Mouse (Mus musculus) lung, embryonic 15.5 days (tissue): ENCODE measurements at regions not wholly inside any gene's neighbourhood (a gene's known extent, or its start where the extent isn't known, plus 50 kb on each side); places are given as distances from the start of the nearest gene placed in this dataset.

Experiments used
- ATAC-seq: fragments of 200-750 bp; cut with Nextera tagmentation; 2 replicates; pipeline ENCODE4 v1.8.0; 2017; ENCODE audit warnings: moderate number of reproducible peaks, borderline replicate concordance; ENCODE audit not compliant: low FRiP score, low TSS enrichment; ENCODE audit errors: extremely low read depth
- H3K27ac ChIP-seq: fragments of 300-500 bp; sonication (generic); 2 replicates; pipeline ENCODE4 v1.5.1; 2015; ENCODE audit warnings: moderate library complexity, mild to moderate bottlenecking, inconsistent platforms
- H3K27me3 ChIP-seq: fragments of 300-500 bp; sonication (generic); 2 replicates; pipeline ENCODE4 v1.6.1; 2015; ENCODE audit warnings: inconsistent platforms
- H3K36me3 ChIP-seq: fragments of 300-500 bp; sonication (generic); 2 replicates; pipeline ENCODE4 v1.6.1; 2015; ENCODE audit warnings: inconsistent platforms
- H3K4me1 ChIP-seq: fragments of 300-500 bp; sonication (generic); 2 replicates; pipeline ENCODE4 v1.6.1; 2015; ENCODE audit warnings: inconsistent platforms
- H3K4me2 ChIP-seq: fragments of 300-500 bp; sonication (generic); 2 replicates; pipeline ENCODE4 v1.6.1; 2015; ENCODE audit warnings: inconsistent platforms, mild to moderate bottlenecking, moderate library complexity
- H3K4me3 ChIP-seq: fragments of 300-500 bp; sonication (generic); 2 replicates; pipeline ENCODE4 v1.5.1; 2015; ENCODE audit warnings: mild to moderate bottlenecking, inconsistent platforms
- H3K9ac ChIP-seq: fragments of 300-500 bp; sonication (generic); 2 replicates; pipeline ENCODE4 v1.6.1; 2015; ENCODE audit warnings: inconsistent platforms
- H3K9me3 ChIP-seq: fragments of 300-500 bp; sonication (generic); 2 replicates; pipeline ENCODE4 v1.6.1; 2016; ENCODE audit warnings: inconsistent platforms
- whole genome bisulfite sequencing: fragments of 180-500 bp; shearing (Covaris S2); methylation state at CpG from one replicate; pipeline ENCODE4 v1.1.7; 2015; 5-methylcytosine and 5-hydroxymethylcytosine counted together

DNA sequence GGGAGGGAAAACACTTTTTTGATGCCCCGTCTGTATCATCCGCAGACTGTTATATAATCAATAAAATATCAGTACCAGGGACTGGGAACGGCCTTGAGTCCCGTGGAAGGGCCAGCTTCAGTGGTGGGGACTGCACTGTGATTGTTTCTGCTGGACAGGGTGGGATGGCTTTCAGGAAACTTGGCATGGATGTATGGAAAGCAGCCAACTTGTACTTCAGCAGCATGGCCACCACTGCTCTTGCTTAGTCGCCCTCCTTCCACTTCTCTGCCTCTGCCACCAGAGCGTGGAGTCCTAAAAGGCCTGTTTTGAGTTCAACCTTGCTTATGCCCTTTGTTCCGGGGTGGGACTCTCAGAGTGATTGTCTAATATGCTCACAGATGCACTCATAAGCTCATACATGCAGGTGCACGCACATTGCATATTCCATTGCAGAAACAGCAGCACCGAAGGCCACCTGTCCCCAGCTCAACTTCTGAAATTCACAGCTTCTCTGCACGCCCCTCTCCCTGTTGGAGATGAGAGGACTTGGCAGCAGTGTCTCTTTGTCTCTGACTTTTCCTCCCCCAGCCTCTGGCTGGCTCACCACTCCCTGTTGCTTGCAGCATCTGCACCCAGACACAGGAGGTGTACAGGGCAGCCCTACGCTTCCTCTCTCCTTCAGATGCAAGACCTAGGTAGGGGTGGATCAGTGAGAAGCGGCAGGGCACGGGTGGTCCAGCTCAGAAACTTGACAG, 91.0 kb upstream of the Grik3 start:
- no peaks in the 10 kb centered on the region for H3K27me3 ChIP-seq
- no peaks in the 10 kb centered on the region for H3K9me3 ChIP-seq
- no peak overlapping the region for H3K27ac ChIP-seq
- ATAC-seq: no peak
- H3K36me3 ChIP-seq: no peaks in the 10 kb centered on the region
- H3K4me1 ChIP-seq: no peaks in the 10 kb centered on the region
- no peak overlapping the region for H3K4me3 ChIP-seq
- H3K4me2 ChIP-seq: no peak overlapping the region
- 78% methylated on average over 13 of the region's 13 CpGs for WGBS
- H3K9ac ChIP-seq: no peak overlapping the region

DNA sequence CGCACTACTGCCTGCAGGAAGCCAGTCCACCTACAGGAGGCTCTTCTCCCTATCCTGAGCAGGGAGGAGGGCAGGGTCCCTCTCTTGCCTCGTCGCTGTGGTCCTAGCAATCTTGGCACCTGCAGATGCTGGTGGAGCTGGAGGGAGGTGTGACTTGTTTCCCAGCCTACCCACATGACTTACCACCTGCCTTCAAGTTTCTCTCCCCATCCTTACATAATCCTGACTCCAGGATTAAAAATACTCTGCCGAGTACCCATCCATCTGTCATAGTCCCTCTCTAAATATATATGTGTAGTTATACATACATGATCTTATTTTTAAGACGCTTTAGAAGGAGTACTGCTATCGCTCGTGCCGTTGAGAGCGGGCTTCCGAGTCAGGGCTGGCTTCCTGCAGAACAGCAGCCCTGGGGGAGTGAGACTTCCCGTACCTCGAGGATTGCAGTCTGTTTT, 93.5 kb upstream of the Grik3 start:
- WGBS: 58% methylated on average over 12 of the region's 12 CpGs
- no peak for ATAC-seq

DNA sequence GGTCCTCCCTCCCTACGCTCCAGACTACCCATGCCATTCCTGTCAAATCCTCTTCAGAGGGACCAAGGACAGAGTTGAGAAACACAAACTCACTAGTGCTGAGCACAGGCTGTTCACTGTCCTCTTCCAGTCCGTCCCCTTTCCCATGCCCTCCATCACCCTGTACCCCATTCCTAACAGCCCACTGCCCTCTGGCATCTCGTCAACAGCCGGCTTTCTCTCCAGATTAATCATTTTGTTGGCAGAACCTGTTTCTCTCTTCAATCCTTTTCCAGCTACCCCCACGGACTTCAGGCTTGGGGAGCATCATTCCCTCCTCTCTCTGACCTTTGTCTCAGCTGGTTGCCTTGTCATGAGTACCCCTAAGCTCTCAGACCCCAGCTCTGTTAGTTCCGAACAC, 99.2 kb upstream of the Grik3 start:
- Histone ChIP-seq H3K36me3 (no peaks in the 10 kb centered on the region), H3K27ac (no peak overlapping the region), H3K4me2 (no peak overlapping the region), H3K4me3 (no peak overlapping the region), H3K27me3 (no peaks in the 10 kb centered on the region), H3K9me3 (no peaks in the 10 kb centered on the region), H3K9ac (no peak overlapping the region), H3K4me1 (no peaks in the 10 kb centered on the region)
- ATAC-seq: no peak
- WGBS: 43% methylated on average over 6 of the region's 6 CpGs

More for the DNA sequence above, 93.5 kb upstream of the Grik3 start:
- Histone ChIP-seq H3K36me3 (no peaks in the 10 kb centered on the region), H3K4me2 (no peak overlapping the region), H3K9ac (no peak overlapping the region), H3K4me3 (no peak overlapping the region), H3K27me3 (no peaks in the 10 kb centered on the region), H3K27ac (no peak overlapping the region), H3K4me1 (no peaks in the 10 kb centered on the region), H3K9me3 (no peaks in the 10 kb centered on the region)

DNA sequence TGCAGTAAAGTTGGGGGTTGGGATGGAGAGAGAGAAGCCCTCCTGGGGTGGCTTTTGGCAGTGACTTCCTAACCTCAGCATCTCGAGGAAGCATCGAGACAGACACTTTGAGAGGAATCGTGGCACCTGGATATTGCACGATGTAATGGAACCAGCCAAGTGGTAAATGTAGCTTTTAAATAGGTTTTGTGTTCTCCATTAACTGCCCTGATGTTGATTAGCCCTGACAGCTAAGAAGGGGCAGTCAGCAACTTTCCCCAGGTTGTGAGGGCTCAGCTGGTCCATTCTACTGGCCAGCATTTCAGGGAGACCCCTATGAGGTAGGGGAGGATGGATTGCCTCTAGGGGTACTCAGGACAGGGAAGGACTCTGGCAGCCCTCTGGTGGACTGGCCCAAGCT, 104.7 kb upstream of the Grik3 start:
- Histone ChIP-seq H3K4me1 (no peaks in the 10 kb centered on the region), H3K36me3 (no peaks in the 10 kb centered on the region), H3K4me2 (no peak overlapping the region), H3K9me3 (no peaks in the 10 kb centered on the region), H3K4me3 (no peak overlapping the region), H3K9ac (no peak overlapping the region), H3K27me3 (no peaks in the 10 kb centered on the region), H3K27ac (no peak overlapping the region)
- WGBS: 63% methylated on average over 4 of the region's 4 CpGs
- no peak for ATAC-seq

DNA sequence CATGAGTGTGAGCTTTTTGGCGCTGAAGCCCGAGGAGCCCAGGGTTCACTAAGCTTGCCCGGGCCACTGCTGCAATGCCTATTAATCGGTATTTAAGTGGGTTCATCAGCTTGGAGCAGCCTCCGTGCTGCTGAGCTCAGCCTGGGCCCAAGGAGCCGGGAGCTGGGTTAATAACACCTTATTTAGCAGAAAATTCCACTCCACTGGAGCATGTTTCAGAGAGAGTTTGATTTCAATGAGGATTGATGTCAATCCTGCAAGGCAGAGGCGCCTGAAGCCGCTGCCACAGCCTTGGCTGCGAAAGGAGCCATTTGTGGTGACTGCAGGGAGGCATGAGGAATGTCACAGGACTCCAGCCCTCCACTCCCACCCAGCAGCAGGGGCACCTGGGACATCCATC, 126.5 kb upstream of the Grik3 start:
- H3K9ac ChIP-seq: no peak overlapping the region
- H3K27me3 ChIP-seq: no peaks in the 10 kb centered on the region
- no peak overlapping the region for H3K4me3 ChIP-seq
- H3K9me3 ChIP-seq: no peaks in the 10 kb centered on the region
- no peaks in the 10 kb centered on the region for H3K36me3 ChIP-seq
- ATAC-seq: no peak
- no peak overlapping the region for H3K4me2 ChIP-seq
- H3K27ac ChIP-seq: no peak overlapping the region
- H3K4me1 ChIP-seq: no peaks in the 10 kb centered on the region
- 53% methylated on average over 9 of the region's 9 CpGs for WGBS

DNA sequence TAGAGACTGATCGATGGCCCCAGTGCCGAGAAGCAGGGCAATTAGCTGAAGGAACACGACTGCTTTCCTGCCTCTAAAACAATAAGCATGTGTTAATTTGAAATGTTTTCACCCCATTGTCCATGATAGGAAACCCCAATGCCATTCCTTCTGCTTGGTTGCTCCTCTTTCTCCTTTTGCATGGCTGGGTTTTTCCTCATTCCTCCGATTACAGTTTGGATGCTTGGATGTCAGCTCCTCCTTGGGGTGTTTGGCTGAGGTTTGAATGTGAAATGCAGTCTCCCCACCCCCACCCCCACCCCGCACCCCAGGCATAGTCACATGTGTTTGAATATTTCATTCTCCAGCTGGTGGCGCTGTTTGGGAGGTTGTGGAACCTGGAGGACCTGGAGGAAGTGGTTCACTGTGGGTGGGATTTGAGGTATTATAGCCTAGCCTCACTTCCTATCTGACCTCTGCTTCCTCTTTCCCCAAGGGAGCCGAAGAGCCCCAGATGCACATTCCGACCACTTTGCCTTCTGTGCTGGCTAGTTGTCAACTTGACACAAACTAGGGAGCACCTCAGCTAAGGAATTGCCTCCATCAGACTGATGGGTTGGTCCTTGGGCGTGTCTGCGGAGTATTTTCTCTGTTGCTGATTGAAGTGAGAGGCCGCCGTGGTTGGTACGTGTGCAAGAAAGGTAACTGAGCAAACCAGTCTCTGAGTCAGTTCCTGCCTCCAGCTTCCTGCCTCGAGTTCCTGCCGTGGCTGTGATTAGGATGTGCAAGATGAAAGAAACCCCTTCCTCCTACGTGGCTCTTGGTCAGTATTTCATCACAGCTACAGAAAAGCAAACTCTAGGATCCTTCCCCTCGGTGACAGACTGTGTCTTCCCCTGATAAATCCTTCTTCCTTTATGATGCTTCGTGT, 128.6 kb upstream of the Grik3 start:
- no peak overlapping the region for H3K27ac ChIP-seq
- WGBS: 61% methylated on average over 18 of the region's 18 CpGs
- ATAC-seq: no peak
- no peaks in the 10 kb centered on the region for H3K9me3 ChIP-seq
- H3K9ac ChIP-seq: no peak overlapping the region
- H3K4me2 ChIP-seq: no peak overlapping the region
- H3K4me1 ChIP-seq: no peaks in the 10 kb centered on the region
- no peaks in the 10 kb centered on the region for H3K27me3 ChIP-seq
- H3K36me3 ChIP-seq: no peaks in the 10 kb centered on the region
- H3K4me3 ChIP-seq: no peak overlapping the region

DNA sequence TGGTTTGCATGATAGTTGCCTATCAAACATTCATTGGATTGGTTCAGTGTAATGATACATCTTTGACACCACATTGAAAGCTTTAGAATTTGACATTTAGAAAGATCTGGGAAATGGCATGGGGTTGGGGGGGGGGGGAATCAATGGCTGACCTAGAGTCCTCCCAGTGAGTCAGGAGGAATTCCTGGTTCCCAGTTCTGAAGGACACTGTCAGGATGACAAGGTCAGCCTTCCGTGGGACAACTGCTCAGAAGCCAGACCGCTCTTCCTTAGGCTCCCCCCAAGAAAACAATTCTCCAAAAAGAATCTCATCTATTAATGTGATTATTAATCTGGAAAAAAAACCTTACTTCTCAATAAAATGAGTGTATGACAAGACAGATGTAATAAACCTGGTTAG, 132.1 kb upstream of the Grik3 start:
- 84% methylated on average over 2 of the region's 2 CpGs for WGBS
- H3K4me1 ChIP-seq: no peaks in the 10 kb centered on the region
- no peak overlapping the region for H3K4me3 ChIP-seq
- H3K9ac ChIP-seq: no peak overlapping the region
- H3K27ac ChIP-seq: no peak overlapping the region
- no peaks in the 10 kb centered on the region for H3K27me3 ChIP-seq
- no peak overlapping the region for H3K4me2 ChIP-seq
- no peaks in the 10 kb centered on the region for H3K36me3 ChIP-seq
- ATAC-seq: no peak
- H3K9me3 ChIP-seq: no peaks in the 10 kb centered on the region

DNA sequence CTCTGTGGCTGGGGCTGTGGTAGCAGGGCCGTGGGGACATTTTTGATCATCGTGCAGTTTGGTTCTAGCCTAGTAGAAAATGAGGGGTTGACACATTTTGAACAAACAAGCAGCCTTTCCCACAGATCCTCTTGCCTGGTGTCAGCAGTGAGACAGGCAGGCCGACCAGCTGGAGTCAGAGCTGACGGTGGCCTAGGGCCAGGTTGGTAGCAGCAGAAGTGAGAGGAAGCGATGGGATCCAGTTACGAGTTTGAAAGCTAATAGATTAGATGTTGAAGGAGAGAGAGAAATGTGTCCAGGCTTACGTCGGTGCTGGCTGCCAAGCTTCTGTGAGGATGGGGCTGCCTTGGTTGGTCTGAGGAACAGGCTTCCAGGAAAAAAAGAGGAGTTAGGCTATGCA, 134.1 kb upstream of the Grik3 start:
- 17% methylated on average over 8 of the region's 8 CpGs for WGBS
- Histone ChIP-seq H3K4me1 (no peaks in the 10 kb centered on the region), H3K36me3 (no peaks in the 10 kb centered on the region), H3K9ac (no peak overlapping the region), H3K27me3 (no peaks in the 10 kb centered on the region), H3K4me3 (no peak overlapping the region), H3K27ac (no peak overlapping the region), H3K9me3 (no peaks in the 10 kb centered on the region), H3K4me2 (no peak overlapping the region)
- ATAC-seq: no peak

DNA sequence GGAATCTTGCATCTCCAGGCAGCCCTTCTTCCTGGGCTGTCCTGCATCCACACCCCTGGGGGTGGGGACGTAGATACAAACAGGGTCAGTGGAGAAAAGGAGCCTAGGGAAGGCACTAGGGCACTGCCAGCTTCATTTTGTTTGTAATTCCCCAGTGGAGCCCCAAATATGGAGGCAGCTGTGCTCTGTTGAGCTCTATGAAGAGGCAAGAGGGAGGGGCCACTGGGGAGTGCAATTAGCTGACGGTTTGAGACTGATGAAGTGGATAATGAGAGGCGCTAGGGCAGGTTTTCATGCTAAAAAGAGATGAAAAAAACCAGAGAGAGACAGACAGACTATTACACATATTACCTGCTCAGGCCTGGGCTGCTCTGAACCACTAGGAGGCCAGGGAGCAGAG, 135.8 kb upstream of the Grik3 start:
- Histone ChIP-seq H3K27me3 (no peaks in the 10 kb centered on the region), H3K4me1 (no peaks in the 10 kb centered on the region), H3K9me3 (no peaks in the 10 kb centered on the region), H3K9ac (no peak overlapping the region), H3K4me3 (no peak overlapping the region), H3K36me3 (no peaks in the 10 kb centered on the region), H3K4me2 (no peak overlapping the region), H3K27ac (no peak overlapping the region)
- 42% methylated on average over 3 of the region's 3 CpGs for WGBS
- ATAC-seq: no peak

DNA sequence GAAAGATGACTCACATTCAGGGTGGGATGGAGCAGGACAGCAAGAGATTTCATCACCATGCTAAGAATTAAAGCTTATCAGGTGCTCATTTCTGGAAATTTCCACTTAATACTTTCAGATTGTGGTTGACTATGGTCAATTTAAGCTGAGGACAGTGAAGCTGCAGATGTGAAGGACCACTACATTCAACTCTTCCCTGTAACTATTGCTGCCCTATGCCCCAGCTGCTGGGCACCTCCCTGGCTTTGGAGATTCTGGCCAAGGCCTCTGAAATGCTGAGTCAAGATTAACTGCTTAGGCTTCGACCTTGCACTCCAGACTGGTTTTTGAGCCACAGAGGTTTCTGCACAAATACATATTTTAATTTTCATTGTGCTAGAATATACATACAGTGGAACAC, 140.4 kb upstream of the Grik3 start:
- no peak overlapping the region for H3K4me2 ChIP-seq
- no peaks in the 10 kb centered on the region for H3K4me1 ChIP-seq
- no peak overlapping the region for H3K9ac ChIP-seq
- WGBS: 54% methylated on average over 1 of the region's 1 CpGs
- no peak overlapping the region for H3K4me3 ChIP-seq
- H3K27me3 ChIP-seq: no peaks in the 10 kb centered on the region
- no peak overlapping the region for H3K27ac ChIP-seq
- no peaks in the 10 kb centered on the region for H3K36me3 ChIP-seq
- ATAC-seq: no peak
- no peaks in the 10 kb centered on the region for H3K9me3 ChIP-seq

DNA sequence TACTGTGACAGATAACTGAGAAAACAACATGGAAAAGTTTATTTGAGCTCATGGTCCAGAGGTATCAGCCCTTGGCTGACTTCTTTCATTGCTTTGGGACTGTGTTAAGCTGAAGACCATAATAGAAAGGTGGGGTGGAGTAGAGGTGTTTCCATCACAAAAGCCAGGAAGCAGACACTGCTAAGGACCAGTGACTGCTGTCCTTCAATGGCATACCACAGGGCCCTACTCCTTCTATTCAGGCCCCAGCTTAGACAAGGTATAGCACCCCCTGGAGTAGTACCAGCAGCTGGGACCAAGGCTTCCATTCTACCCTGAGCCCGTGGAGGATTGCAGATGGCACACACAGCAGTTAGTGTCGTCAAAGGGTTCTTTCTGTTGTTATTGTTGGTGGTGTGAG, 151.4 kb upstream of the Grik3 start:
- H3K36me3 ChIP-seq: no peaks in the 10 kb centered on the region
- no peak overlapping the region for H3K27ac ChIP-seq
- WGBS: 60% methylated on average over 2 of the region's 2 CpGs
- no peak overlapping the region for H3K4me3 ChIP-seq
- no peaks in the 10 kb centered on the region for H3K4me1 ChIP-seq
- H3K9ac ChIP-seq: no peak overlapping the region
- H3K4me2 ChIP-seq: no peak overlapping the region
- no peak for ATAC-seq
- H3K27me3 ChIP-seq: no peaks in the 10 kb centered on the region
- H3K9me3 ChIP-seq: no peaks in the 10 kb centered on the region

DNA sequence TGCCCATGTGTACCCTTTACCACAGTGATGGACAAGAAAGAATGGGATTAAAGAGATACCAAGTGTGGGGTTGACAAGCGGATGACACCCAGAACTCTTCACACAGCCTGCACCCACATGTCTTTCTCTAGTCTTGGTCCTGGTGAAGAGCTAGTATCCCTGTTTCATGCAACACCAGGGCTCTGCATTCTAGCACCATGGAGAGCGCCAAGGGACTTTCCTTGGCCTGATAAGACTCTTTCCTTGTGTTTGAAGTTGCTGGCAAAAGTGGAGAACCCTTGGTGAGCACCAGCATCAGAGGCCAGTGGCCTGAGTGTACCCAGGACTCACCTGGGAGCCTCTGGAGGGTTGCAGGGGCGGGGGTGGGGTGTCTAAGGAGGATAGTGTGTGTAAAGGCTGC, 161.7 kb upstream of the Grik3 start:
- no peak for ATAC-seq
- no peaks in the 10 kb centered on the region for H3K9me3 ChIP-seq
- no peak overlapping the region for H3K9ac ChIP-seq
- H3K27ac ChIP-seq: no peak overlapping the region
- H3K27me3 ChIP-seq: no peaks in the 10 kb centered on the region
- 18% methylated on average over 3 of the region's 3 CpGs for WGBS
- no peaks in the 10 kb centered on the region for H3K4me1 ChIP-seq
- H3K36me3 ChIP-seq: no peaks in the 10 kb centered on the region
- no peak overlapping the region for H3K4me3 ChIP-seq
- no peak overlapping the region for H3K4me2 ChIP-seq
